Mouse (Mus musculus) thymus, adult 2 months (tissue): ENCODE measurements around the gene Lrrfip2. TPM values are rescaled to one million over a fixed set of nuclear protein-coding genes. Genes with fewer than 3 reads are reported as not detected.

Experiments
- DNase-seq: peaks from one replicate; pipeline ENCODE4 v3.0.0; 2021
- H3K27ac ChIP-seq: fragments of 200-500 bp; 2 replicates; pipeline ENCODE4 v1.5.1; 2012; ENCODE audit warnings: low read length, control low read depth; ENCODE audit not compliant: control insufficient read depth, insufficient read depth
- H3K27me3 ChIP-seq: fragments of 200-500 bp; 2 replicates; pipeline ENCODE4 v1.6.1; 2012; ENCODE audit warnings: mild to moderate bottlenecking, low read length, moderate library complexity, mixed read lengths; ENCODE audit not compliant: control insufficient read depth, insufficient read depth
- H3K36me3 ChIP-seq: fragments of 200-500 bp; 2 replicates; pipeline ENCODE4 v1.6.1; 2012; ENCODE audit warnings: mild to moderate bottlenecking, low read length, moderate library complexity; ENCODE audit not compliant: control insufficient read depth, insufficient read depth
- H3K4me1 ChIP-seq: fragments of 200-500 bp; replicated peaks from 2 replicates; pipeline ENCODE4 v1.6.1; 2012; ENCODE audit warnings: low read length; ENCODE audit not compliant: control insufficient read depth, insufficient read depth
- H3K4me3 ChIP-seq: fragments of 200-500 bp; 2 replicates; pipeline ENCODE4 v1.5.1; 2012; ENCODE audit warnings: mild to moderate bottlenecking, low read length, control low read depth, moderate library complexity; ENCODE audit not compliant: control insufficient read depth, insufficient read depth
- CTCF ChIP-seq: fragments of 200-500 bp; IDR thresholded peaks from 2 replicates; pipeline ENCODE4 v1.5.1; 2012; ENCODE audit warnings: mild to moderate bottlenecking, control low read depth, low read length, moderate library complexity, borderline replicate concordance; ENCODE audit not compliant: control insufficient read depth, poor library complexity, insufficient read depth; ENCODE audit errors: extremely low read depth
- POLR2A ChIP-seq: fragments of 200-500 bp; IDR thresholded peaks from 2 replicates; pipeline ENCODE4 v1.6.1; 2012; ENCODE audit warnings: mild to moderate bottlenecking, low read length, control low read depth, moderate library complexity; ENCODE audit not compliant: control insufficient read depth, poor library complexity, insufficient read depth; ENCODE audit errors: extremely low read depth
- WGBS: fragments of 180-500 bp; shearing (Covaris S2); methylation state at CpG from one replicate; pipeline ENCODE4 v1.1.7; 2018; 5-methylcytosine and 5-hydroxymethylcytosine counted together
- polyA plus RNA-seq: library from polyadenylated mRNA; depleted of rRNA; stranded (reverse); fragments of >200 nt; gene quantifications from 2 replicates; pipeline ENCODE4 v1.2.3, GENCODE M21; 2012

The Lrrfip2 gene
- polyA plus RNA-seq, 1 experiment: 8.4 TPM

GRCm38 (mm10) chr9:111207683-111208082, 90.3 kb downstream of the Lrrfip2 start:
- H3K27me3 ChIP-seq: no peaks in the 10 kb centered on the region
- no peaks in the 10 kb centered on the region for H3K4me1 ChIP-seq
- no peak overlapping the region for H3K27ac ChIP-seq
- TF ChIP-seq CTCF (no peak), POLR2A (no peak)
- H3K4me3 ChIP-seq: no peak overlapping the region
- WGBS: 89% methylated on average over 3 of the region's 3 CpGs
- 0 out of 2 replicates have a peak, but pooled peaks cover 5% of the 10 kb centered on the region for H3K36me3 ChIP-seq
- no peak for DNase-seq

- DNase-seq: no peak
- H3K27ac ChIP-seq: no peak overlapping the region
- over 99% methylated on average over 3 of the region's 3 CpGs for WGBS
- no peaks in the 10 kb centered on the region for H3K27me3 ChIP-seq
- TF ChIP-seq CTCF (no peak), POLR2A (no peak)
- H3K4me3 ChIP-seq: no peak overlapping the region
- 0 out of 2 replicates have a peak, but pooled peaks cover 5% of the 10 kb centered on the region for H3K36me3 ChIP-seq
- no peaks in the 10 kb centered on the region for H3K4me1 ChIP-seq
These were observed 90.8 kb downstream of the Lrrfip2 start for GRCm38 (mm10) chr9:111208185-111208584.

- TF ChIP-seq CTCF (no peak), POLR2A (no peak)
- Histone ChIP-seq H3K4me3 (no peak overlapping the region), H3K27ac (no peak overlapping the region), H3K4me1 (no peaks in the 10 kb centered on the region), H3K27me3 (no peaks in the 10 kb centered on the region), H3K36me3 (0 out of 2 replicates have a peak, but pooled peaks cover 5% of the 10 kb centered on the region)
- WGBS: 96% methylated on average over 7 of the region's 7 CpGs
- DNase-seq: no peak
These were observed 91.8 kb downstream of the Lrrfip2 start for GRCm38 (mm10) chr9:111209158-111209699.

GRCm38 (mm10) chr9:111210412-111210811, 93.0 kb downstream of the Lrrfip2 start:
- no peak for TF ChIP-seq POLR2A
- Histone ChIP-seq H3K4me3 (no peak overlapping the region), H3K27me3 (no peaks in the 10 kb centered on the region), H3K27ac (no peak overlapping the region), H3K36me3 (0 out of 2 replicates have a peak, but pooled peaks cover 5% of the 10 kb centered on the region), H3K4me1 (no peaks in the 10 kb centered on the region)
- DNase-seq: no peak
- 98% methylated on average over 4 of the region's 4 CpGs for WGBS

GRCm38 (mm10) chr9:111211122-111212041, 94.0 kb downstream of the Lrrfip2 start:
- WGBS: 95% methylated on average over 10 of the region's 10 CpGs
- no peaks in the 10 kb centered on the region for H3K27me3 ChIP-seq
- TF ChIP-seq CTCF: no peak
- no peak for TF ChIP-seq POLR2A
- no peaks in the 10 kb centered on the region for H3K4me1 ChIP-seq
- no peak for DNase-seq
- H3K4me3 ChIP-seq: no peak overlapping the region
- H3K36me3 ChIP-seq: 0 out of 2 replicates have a peak, but pooled peaks cover 5% of the 10 kb centered on the region
- no peak overlapping the region for H3K27ac ChIP-seq

GRCm38 (mm10) chr9:111213501-111213900, 96.1 kb downstream of the Lrrfip2 start:
- Histone ChIP-seq H3K36me3 (no peaks in the 10 kb centered on the region), H3K27me3 (no peaks in the 10 kb centered on the region), H3K4me1 (no peaks in the 10 kb centered on the region), H3K4me3 (no peak overlapping the region), H3K27ac (no peak overlapping the region)
- 54% methylated on average over 6 of the region's 6 CpGs for whole genome bisulfite sequencing
- DNase-seq: no peak
- TF ChIP-seq CTCF: no peak
- TF ChIP-seq POLR2A: no peak

GRCm38 (mm10) chr9:111216424-111216823, 99.0 kb downstream of the Lrrfip2 start:
- no peaks in the 10 kb centered on the region for H3K36me3 ChIP-seq
- no peak for TF ChIP-seq POLR2A
- no peak for TF ChIP-seq CTCF
- no peak overlapping the region for H3K27ac ChIP-seq
- H3K27me3 ChIP-seq: no peaks in the 10 kb centered on the region
- no peaks in the 10 kb centered on the region for H3K4me1 ChIP-seq
- no peak for DNase-seq
- H3K4me3 ChIP-seq: no peak overlapping the region
